Mouse (Mus musculus): ENCODE measurements at regions not wholly inside any gene's neighbourhood (a gene's known extent, or its start where the extent isn't known, plus 50 kb on each side); places are given as distances from the start of the nearest gene placed in this dataset.

- H3K27ac ChIP-seq: no peak overlapping the region
- no peak for TF ChIP-seq EP300 (IDR thresholded peaks at IDR 0.05; ENCODE audit: low read depth)
- no peak for TF ChIP-seq CTCF (IDR thresholded peaks at IDR 0.05; ENCODE audit: low read depth)
- H3K9me3 ChIP-seq (ENCODE audit: control insufficient read depth, low read length): no peaks in the 10 kb centered on the region
- no peaks in the 10 kb centered on the region for H3K27me3 ChIP-seq (ENCODE audit: control insufficient read depth, insufficient read depth, low read length)
- ATAC-seq (ENCODE audit: insufficient read depth) (no peak), DNase-seq (ENCODE audit: low read depth in 3 of 3, low spot score in 3 of 3) (no peak)
- H3K4me1 ChIP-seq (replicated peaks; ENCODE audit: control insufficient read depth in 2 of 2, insufficient read depth in 2 of 2, low read length in 1 of 2): peaks cover 0 to 8% of the 10 kb centered on the region in 2 experiments; a peak in 2 of 4 replicates
- whole genome bisulfite sequencing (ENCODE audit: insufficient replicate concordance): 68% methylated on average over 7 of the region's 7 CpGs
- no peak overlapping the region for H3K9ac ChIP-seq (replicated peaks)
- no peak overlapping the region for H3K4me2 ChIP-seq (ENCODE audit: low read depth)
- H3K36me3 ChIP-seq (replicated peaks; ENCODE audit: control insufficient read depth, insufficient read depth, low read depth): no peaks in the 10 kb centered on the region
- no peak overlapping the region for H3K4me3 ChIP-seq (ENCODE audit: insufficient read depth in 1 of 2, low read depth in 2 of 2, low read length in 2 of 2)
Measured at GRCm38 (mm10) chr8:10849916-10850315, 158.3 kb downstream of the Irs2 start.

GRCm38 (mm10) chr8:10845607-10846006 lies 162.7 kb downstream of the Irs2 start:
- no peak overlapping the region for H3K27ac ChIP-seq
- no peak overlapping the region for H3K4me2 ChIP-seq (ENCODE audit: low read depth)
- H3K9ac ChIP-seq (replicated peaks): no peak overlapping the region
- no peaks in the 10 kb centered on the region for H3K36me3 ChIP-seq (replicated peaks; ENCODE audit: control insufficient read depth, insufficient read depth, low read depth)
- peaks cover 0 to 2% of the 10 kb centered on the region in 2 experiments; a peak in 2 of 4 replicates for H3K4me1 ChIP-seq (replicated peaks; ENCODE audit: control insufficient read depth in 2 of 2, insufficient read depth in 2 of 2, low read length in 1 of 2)
- no peak for DNase-seq (ENCODE audit: low read depth in 3 of 3, low spot score in 3 of 3)
- H3K27me3 ChIP-seq (ENCODE audit: control insufficient read depth, insufficient read depth, low read length): no peaks in the 10 kb centered on the region
- H3K4me3 ChIP-seq (ENCODE audit: insufficient read depth in 1 of 2, low read depth in 2 of 2, low read length in 2 of 2): no peak overlapping the region
- WGBS (ENCODE audit: insufficient replicate concordance): 11% methylated on average over 6 of the region's 6 CpGs
- no peaks in the 10 kb centered on the region for H3K9me3 ChIP-seq (ENCODE audit: control insufficient read depth, low read length)
- TF ChIP-seq CTCF (IDR thresholded peaks at IDR 0.05; ENCODE audit: low read depth) (no peak), EP300 (IDR thresholded peaks at IDR 0.05; ENCODE audit: low read depth) (no peak)
- no peak for ATAC-seq (ENCODE audit: insufficient read depth)

- Histone ChIP-seq H3K36me3 (replicated peaks; ENCODE audit: control insufficient read depth, insufficient read depth, low read depth) (no peaks in the 10 kb centered on the region), H3K4me2 (ENCODE audit: low read depth) (no peak overlapping the region), H3K9me3 (ENCODE audit: control insufficient read depth, low read length) (no peaks in the 10 kb centered on the region), H3K9ac (replicated peaks) (no peak overlapping the region), H3K27me3 (ENCODE audit: control insufficient read depth, insufficient read depth, low read length) (no peaks in the 10 kb centered on the region), H3K27ac (no peak overlapping the region), H3K4me1 (replicated peaks; ENCODE audit: control insufficient read depth in 2 of 2, insufficient read depth in 2 of 2, low read length in 1 of 2) (no peaks in the 10 kb centered on the region), H3K4me3 (ENCODE audit: insufficient read depth in 1 of 2, low read depth in 2 of 2, low read length in 2 of 2) (no peak overlapping the region)
- TF ChIP-seq EP300 (IDR thresholded peaks at IDR 0.05; ENCODE audit: low read depth) (no peak), CTCF (IDR thresholded peaks at IDR 0.05; ENCODE audit: low read depth) (no peak)
- ATAC-seq (ENCODE audit: insufficient read depth) (no peak), DNase-seq (ENCODE audit: low read depth in 3 of 3, low spot score in 3 of 3) (no peak)
- 62% methylated on average over 12 of the region's 12 CpGs for WGBS (ENCODE audit: insufficient replicate concordance)
Measured at GRCm38 (mm10) chr8:10840853-10841531, 167.3 kb downstream of the Irs2 start.

- no peak overlapping the region for H3K27ac ChIP-seq
- ATAC-seq (ENCODE audit: insufficient read depth) (no peak), DNase-seq (ENCODE audit: low read depth in 3 of 3, low spot score in 3 of 3) (no peak)
- no peak overlapping the region for H3K4me3 ChIP-seq (ENCODE audit: insufficient read depth in 1 of 2, low read depth in 2 of 2, low read length in 2 of 2)
- no peak overlapping the region for H3K4me2 ChIP-seq (ENCODE audit: low read depth)
- no peaks in the 10 kb centered on the region for H3K36me3 ChIP-seq (replicated peaks; ENCODE audit: control insufficient read depth, insufficient read depth, low read depth)
- 55% methylated on average over 1 of the region's 1 CpGs for WGBS (ENCODE audit: insufficient replicate concordance)
- H3K4me1 ChIP-seq (replicated peaks; ENCODE audit: control insufficient read depth in 2 of 2, insufficient read depth in 2 of 2, low read length in 1 of 2): no peaks in the 10 kb centered on the region
- H3K9ac ChIP-seq (replicated peaks): no peak overlapping the region
- no peaks in the 10 kb centered on the region for H3K27me3 ChIP-seq (ENCODE audit: control insufficient read depth, insufficient read depth, low read length)
- no peaks in the 10 kb centered on the region for H3K9me3 ChIP-seq (ENCODE audit: control insufficient read depth, low read length)
- TF ChIP-seq CTCF (IDR thresholded peaks at IDR 0.05; ENCODE audit: low read depth): no peak
- no peak for TF ChIP-seq EP300 (IDR thresholded peaks at IDR 0.05; ENCODE audit: low read depth)
Measured at GRCm38 (mm10) chr8:10840044-10840443, 168.2 kb downstream of the Irs2 start.

GRCm38 (mm10) chr8:10835054-10835453 lies 173.2 kb downstream of the Irs2 start:
- DNase-seq (ENCODE audit: low read depth in 3 of 3, low spot score in 3 of 3): no peak
- H3K27ac ChIP-seq: no peak overlapping the region
- no peak overlapping the region for H3K4me3 ChIP-seq (ENCODE audit: insufficient read depth in 1 of 2, low read depth in 2 of 2, low read length in 2 of 2)
- H3K36me3 ChIP-seq (replicated peaks; ENCODE audit: control insufficient read depth, insufficient read depth, low read depth): no peaks in the 10 kb centered on the region
- no peak overlapping the region for H3K9ac ChIP-seq (replicated peaks)
- TF ChIP-seq CTCF (IDR thresholded peaks at IDR 0.05; ENCODE audit: low read depth): no peak
- TF ChIP-seq EP300 (IDR thresholded peaks at IDR 0.05; ENCODE audit: low read depth): no peak
- H3K4me1 ChIP-seq (replicated peaks; ENCODE audit: control insufficient read depth in 2 of 2, insufficient read depth in 2 of 2, low read length in 1 of 2): no peaks in the 10 kb centered on the region
- ATAC-seq (ENCODE audit: insufficient read depth): no peak
- H3K4me2 ChIP-seq (ENCODE audit: low read depth): no peak overlapping the region
- no peaks in the 10 kb centered on the region for H3K9me3 ChIP-seq (ENCODE audit: control insufficient read depth, low read length)
- 13% methylated on average over 6 of the region's 6 CpGs for WGBS (ENCODE audit: insufficient replicate concordance)
- no peaks in the 10 kb centered on the region for H3K27me3 ChIP-seq (ENCODE audit: control insufficient read depth, insufficient read depth, low read length)
